Mouse (Mus musculus) left cerebral cortex, adult 2 months (tissue): ENCODE results near the gene Fat1. TPM values are rescaled to one million over a fixed set of nuclear protein-coding genes. Genes with fewer than 3 reads are reported as not detected.
A peak's percentile ranks its signal among the peaks of the same experiment; 100 is the strongest.

Source experiments
- DNase-seq, 2 experiments: peaks; one replicate each; pipeline ENCODE4 v3.0.0; 2021 to 2022; ENCODE audit warnings: low spot score in 2 of 2, mixed read lengths in 1 of 2; ENCODE audit errors: extremely low spot score in 1 of 2
- H3K27ac ChIP-seq: fragments of 200-600 bp; 2 replicates; pipeline ENCODE4 v1.8.1; 2022
- H3K4me3 ChIP-seq: fragments of 200-600 bp; 2 replicates; pipeline ENCODE4 v1.8.1; 2022
- CTCF ChIP-seq: fragments of 200-600 bp; IDR thresholded peaks from 2 replicates; pipeline ENCODE4 v1.8.1; 2022; ENCODE audit warnings: antibody characterized with exemption, mild to moderate bottlenecking, moderate library complexity
- intact Hi-C: fragments of 180-260 bp; cut with DNase I; formaldehyde crosslinking; loops from one replicate; pipeline ENCODE4 v1.15.1; 2025
- long read RNA-seq, 2 experiments: library from polyadenylated mRNA; stranded (forward); transcript quantifications; one replicate each; pipeline ENCODE4 v2.0.0; 2021; ENCODE audit warnings: borderline mapping rate in 2 of 2
- total RNA-seq, 2 experiments: library from RNA; stranded (reverse); gene quantifications; 2 replicates each; pipeline ENCODE4 v1.2.3; 2021

Fat1 gene
- total RNA-seq = 10 to 100 TPM; 36.2 to 38.7 TPM
- long read RNA-seq, experiment 1, partial matches to known transcripts = 4 of 7 reads
- long read RNA-seq, experiment 1, other reads (novel, unspliced or antisense) = 3 of 7 reads
- long read RNA-seq, experiment 2, partial matches to known transcripts = 5 of 8 reads
- long read RNA-seq, experiment 2, other reads (novel, unspliced or antisense) = 3 of 8 reads

DNA sequence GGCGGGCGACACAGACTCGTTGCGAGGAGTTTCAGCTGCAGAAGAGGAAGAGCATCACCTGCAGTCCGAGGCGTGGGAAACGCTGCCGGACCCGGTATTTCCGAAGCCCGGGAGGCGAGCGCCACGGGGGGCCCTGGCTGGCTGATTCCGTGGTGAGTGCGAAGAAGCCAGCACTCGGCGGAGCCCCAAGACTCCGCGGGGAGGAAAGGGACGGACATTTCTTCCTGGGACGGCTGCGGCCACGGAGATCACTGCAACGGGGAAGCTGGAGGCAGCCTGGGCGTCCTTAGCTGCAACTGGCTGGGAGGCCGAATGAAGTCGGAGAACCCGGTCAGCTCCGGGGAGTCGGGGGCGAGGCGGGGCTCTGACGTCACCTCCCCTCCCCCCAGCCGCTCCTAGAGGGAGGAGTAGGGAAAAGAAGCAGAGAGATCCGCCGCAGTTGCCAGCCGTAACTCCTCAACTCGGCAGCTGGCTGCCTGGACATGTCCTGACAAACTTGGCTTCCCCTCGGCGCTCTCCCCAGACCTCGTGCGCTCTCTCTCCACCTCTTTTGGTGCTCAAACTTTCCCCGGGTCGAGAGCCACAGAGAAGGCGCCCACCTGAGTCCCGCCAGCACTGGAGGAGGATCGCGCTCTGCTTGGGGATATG, at the start of gene Fat1:
Gene Fat1 (plus strand): TSS at position 598 of the 648 bp plus-strand sequence.
- Histone ChIP-seq H3K4me3 (peak within 1 kb of the TSS; percentile 76), H3K27ac (peak within 1 kb of the TSS; percentile 77)
- peak; percentile 68 to 76 for DNase-seq
- intact Hi-C loops = loop anchor here (5.0 to 10.0 kb wide), 3 partner anchors 302 to 733 kb away; no protein-coding TSS in a partner anchor
- TF ChIP-seq CTCF = peak; percentile 17

DNA sequence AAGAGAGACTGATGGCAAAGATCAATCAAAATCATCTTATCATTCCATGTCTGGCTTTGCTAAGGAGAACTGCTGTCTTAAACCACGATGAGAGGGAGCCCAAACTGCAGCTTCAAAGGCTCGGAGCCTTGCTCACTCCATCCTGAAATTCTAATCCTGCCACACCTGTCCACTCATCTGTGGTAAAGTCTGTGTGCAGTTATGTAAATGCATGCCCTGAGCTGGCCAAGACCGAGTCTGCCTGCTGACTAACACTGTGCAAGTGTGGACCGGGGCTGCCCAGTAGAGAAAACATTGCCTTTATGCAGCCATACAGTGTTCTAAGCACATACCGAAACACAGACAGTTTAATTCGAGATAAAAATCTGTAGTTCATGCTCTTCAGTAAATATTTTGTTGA, 40.6 kb upstream of the Fat1 start:
- no peak overlapping the region for H3K27ac ChIP-seq

DNA sequence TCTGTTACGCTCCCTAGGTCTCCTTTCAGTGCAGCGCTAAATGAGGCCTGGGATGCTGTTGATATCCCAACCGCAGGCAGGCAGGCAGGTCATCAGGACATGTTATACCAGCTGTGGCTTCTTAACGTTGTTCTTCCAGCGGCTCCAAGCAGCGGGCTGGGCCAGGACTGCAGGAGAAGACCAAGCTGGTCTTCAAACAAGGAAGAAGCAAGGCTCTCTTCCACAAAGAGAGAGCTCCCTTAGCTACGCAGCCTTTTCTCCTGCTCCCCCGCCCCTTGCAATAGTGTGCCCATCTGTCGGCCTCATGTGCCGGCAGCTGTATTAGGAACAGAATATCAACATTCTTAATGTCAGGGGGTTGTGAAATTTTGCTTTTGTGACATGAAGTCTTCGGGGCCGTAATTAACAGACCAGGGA, 35.7 kb upstream of the Fat1 start:
- intact Hi-C loops = no loop called here
- no peak for DNase-seq
- Histone ChIP-seq H3K27ac (no peak overlapping the region), H3K4me3 (no peak overlapping the region)
- no peak for TF ChIP-seq CTCF

More for the DNA sequence above, 40.6 kb upstream of the Fat1 start:
- no peak for TF ChIP-seq CTCF
- H3K4me3 ChIP-seq = no peak overlapping the region
- intact Hi-C loops = no loop called here
- no peak for DNase-seq

DNA sequence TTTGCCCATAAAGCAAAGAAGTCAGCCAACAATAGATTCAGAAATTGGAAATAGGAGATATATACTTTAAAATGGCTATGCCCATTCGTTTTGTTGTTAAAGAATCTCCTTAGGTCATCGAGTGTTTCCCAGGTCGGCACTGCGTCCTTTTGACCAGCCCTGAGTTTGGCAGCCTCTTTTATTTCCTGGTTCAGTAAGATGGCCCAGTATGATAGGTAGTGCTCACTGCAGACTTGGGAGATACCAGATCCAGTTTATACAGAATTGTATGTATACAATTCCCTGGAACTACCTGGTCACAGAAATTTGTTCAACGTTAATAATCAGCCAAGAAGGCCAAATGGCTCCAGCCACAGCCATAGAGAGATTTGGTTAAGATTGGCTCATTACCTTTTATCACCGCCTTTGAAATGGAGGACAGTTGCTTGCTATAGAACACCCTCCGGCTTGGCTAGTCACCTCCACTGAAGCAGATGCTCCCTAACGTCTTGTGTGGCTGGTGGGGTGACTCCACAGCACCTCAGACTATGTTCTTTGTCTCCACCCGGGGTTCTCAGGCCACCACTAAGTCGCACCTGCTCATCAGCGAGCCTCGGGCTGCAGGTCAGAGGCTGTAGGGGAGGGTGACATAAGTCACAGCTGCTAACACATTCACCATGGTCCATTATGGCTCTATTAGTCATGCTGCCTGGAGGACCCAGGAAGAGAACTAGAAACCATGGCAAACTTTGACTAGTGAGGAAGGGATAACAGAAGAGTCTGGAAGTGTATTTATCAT, 23.9 kb upstream of the Fat1 start:
- Histone ChIP-seq H3K27ac (no peak overlapping the region), H3K4me3 (no peak overlapping the region)
- no peak for TF ChIP-seq CTCF
- no peak for DNase-seq
- intact Hi-C loops = no loop called here

DNA sequence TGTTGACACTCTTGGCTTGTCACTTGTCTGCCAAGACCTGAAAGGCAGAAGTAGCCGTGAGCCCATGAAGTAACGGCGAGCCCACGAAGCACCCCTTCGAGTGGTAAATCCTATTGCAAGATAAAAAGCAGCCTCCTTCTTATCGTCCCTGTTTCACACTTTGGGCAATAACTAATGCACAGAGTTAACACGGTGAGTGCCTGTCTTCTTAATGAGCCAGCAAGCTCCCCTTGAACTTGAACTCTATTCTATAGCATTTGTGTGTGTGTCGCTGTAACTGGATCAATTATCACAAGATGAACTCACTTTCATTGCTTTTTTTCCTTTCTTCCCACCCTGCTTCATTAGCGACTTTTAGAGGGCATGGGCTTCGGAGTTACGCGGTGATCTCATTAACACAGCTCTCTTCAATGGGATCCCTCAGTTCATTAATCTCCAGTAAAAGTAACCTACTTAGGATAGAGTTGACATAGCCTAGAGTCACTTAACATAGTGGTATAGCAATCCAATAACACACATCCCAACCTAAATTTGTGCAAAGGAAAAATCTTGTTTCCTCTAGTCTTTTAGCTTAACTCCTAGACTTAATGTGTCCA, 15.7 kb upstream of the Fat1 start:
- no peak overlapping the region for H3K4me3 ChIP-seq
- TF ChIP-seq CTCF = no peak
- intact Hi-C loops = no loop called here
- no peak for DNase-seq
- H3K27ac ChIP-seq = no peak overlapping the region

DNA sequence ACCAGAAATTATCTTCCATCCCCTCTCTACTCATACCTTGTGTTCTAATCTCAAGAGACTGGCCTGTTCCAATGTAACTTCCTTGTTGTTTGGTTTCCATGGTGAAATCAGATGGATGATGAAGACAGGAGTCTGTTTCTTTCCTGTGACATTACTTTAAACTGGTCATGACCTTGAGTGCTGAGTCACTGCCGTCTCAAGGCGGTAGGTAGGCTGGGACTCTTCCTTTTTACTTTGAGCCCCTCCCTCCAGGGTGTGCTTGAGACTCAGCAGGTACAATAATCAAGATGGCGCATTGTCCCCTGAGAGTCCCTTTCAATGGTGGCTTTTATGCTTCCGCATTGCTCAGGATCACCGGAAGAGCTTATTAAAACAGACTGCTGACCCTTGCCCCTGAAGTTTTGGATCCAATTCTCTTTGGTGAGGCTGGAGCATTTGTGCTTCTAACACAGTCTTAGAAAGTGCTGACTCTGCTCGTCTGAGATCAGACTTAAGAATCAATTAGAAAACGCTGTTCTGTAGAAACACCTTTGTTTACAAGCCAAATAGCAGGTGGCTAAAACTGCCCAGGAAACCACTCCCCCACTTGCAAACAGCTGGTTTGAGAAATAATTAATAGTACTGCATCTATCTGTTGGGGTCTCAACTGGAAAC, 14.7 kb upstream of the Fat1 start:
- TF ChIP-seq CTCF = no peak
- intact Hi-C loops = no loop called here
- Histone ChIP-seq H3K27ac (no peak overlapping the region), H3K4me3 (no peak overlapping the region)
- no peak for DNase-seq

DNA sequence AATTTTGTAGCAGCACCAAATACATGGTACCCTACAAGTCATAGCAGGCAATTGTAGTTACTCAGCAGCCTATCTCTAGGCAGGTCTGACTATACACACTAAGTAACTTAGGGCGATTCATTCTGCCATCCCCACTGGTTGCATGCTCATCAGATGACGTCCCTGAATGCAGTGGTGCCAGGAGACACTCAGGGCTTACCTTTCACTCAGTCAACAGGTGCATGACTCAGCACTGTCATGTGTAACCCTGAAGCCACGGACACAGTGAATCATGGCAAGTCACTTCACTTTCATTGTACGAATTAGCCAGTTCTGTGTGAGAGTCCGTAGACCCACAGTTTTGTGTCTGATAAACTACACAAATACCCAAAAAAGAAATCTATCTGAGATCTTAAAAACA, 10.3 kb upstream of the Fat1 start:
- Histone ChIP-seq H3K27ac (no peak overlapping the region), H3K4me3 (no peak overlapping the region)
- no peak for DNase-seq
- intact Hi-C loops = no loop called here
- TF ChIP-seq CTCF = no peak

DNA sequence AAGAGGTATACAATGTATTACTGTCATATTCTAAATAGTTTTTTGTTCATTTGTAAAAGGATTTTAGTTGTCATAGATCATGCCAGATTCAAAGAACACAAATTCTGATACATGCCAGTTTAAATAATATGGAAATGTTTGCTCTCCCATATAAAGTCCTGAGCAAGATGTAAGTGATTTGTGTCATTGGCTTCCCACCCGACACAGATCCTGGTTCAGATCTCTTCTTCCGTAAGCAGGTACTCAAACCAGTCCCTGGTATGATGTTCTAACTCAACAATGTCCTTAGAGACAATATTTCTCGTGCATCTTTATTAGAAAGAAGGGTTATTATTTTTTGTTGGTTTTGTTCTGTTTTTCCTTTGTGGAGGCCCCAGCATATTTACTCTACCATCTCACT, 5.2 kb upstream of the Fat1 start:
- TF ChIP-seq CTCF = no peak
- no peak for DNase-seq
- intact Hi-C loops = loop anchor here (10.0 kb wide), 1 partner anchor 555 kb away; no protein-coding TSS in a partner anchor
- H3K4me3 ChIP-seq = no peak overlapping the region
- no peak overlapping the region for H3K27ac ChIP-seq

DNA sequence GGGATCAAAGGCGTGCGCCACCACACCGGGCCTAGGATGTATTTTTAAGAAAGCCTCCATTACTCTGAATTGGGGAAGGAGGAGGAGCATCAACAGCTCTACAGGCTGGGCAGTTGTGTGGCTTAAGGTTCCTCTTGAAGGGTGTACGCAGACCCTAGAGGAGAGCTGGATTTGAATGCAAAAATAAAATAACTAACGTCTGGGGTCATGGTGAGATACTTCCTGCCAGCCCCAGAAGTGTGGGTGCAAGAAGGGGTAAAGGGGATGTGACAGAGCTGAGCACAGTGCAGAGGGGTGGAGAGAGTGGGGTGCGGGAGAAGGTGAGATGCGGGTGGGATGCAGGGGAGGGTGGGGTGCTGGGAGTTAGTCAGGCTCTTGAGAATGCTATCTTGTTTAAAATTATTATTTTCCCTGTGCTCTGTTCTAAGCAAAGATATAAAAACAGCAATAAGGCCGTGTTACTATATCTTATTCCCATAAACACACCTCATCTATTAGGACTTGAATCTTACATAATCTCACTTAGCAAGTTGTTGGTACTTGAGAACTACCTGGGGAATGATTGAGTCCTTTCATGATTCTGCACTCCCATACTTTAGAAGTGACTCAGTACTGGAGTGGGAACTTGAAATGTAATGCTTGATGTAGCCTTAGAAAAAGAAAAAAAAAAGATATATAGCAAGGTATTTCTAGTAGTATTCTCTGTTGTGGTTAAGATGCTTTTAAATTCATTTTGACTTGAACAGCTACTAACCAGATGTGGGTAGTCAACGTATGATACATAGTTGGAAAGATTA, 2.5 kb upstream of the Fat1 start:
- H3K27ac ChIP-seq = no peak overlapping the region
- no peak overlapping the region for H3K4me3 ChIP-seq
- intact Hi-C loops = loop anchor here (10.0 kb wide), 1 partner anchor 558 kb away; no protein-coding TSS in a partner anchor
- no peak for DNase-seq
- TF ChIP-seq CTCF = no peak

DNA sequence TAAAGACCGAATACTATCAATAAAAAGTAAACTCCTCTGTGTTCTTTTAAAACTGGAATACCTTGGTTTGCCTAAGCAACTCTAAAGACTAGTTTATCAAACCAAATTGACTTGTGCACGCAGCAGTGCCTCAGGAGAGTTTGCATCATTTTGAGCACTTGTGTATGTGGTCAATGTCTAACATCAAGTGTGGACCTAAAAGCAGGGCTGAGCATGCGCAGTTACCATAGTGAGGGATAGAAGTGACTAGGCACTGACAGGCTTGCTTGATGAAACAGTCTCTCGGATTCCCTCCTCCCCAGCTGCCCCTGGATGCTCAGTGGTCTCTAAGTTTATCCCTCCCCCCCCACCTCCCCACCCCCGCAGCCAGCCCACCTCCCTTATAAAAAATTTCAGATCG, 1.8 kb upstream of the Fat1 start:
- no peak for DNase-seq
- TF ChIP-seq CTCF = no peak
- intact Hi-C loops = loop anchor here (10.0 kb wide), 1 partner anchor 559 kb away; no protein-coding TSS in a partner anchor
- no peak overlapping the region for H3K27ac ChIP-seq
- H3K4me3 ChIP-seq = no peak overlapping the region

DNA sequence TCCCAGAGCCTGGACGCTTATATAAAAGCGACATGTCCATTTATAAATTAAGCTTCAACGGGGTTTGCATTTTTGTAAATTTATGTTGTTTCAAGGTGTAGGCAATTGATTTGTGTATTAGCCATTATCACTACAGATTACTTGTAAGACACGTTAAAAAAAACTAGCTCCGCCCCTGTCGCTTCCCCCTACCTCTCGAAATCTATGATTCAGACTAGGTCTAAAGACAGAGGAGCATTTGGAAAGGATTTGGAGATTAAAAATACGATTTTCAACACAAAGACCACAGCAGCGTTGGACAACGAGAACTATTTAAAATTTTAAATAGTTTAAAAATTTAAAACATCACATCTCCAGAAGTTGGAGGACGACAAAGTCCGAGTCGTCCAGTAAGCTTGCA, 831 bp upstream of the Fat1 start:
- Histone ChIP-seq H3K27ac (peak overlapping the region; percentile 77), H3K4me3 (peak overlapping the region; percentile 76)
- intact Hi-C loops = loop anchor here (10.0 kb wide), 1 partner anchor 560 kb away; no protein-coding TSS in a partner anchor
- no peak for DNase-seq
- no peak for TF ChIP-seq CTCF
